In genomic region chr11:30267892-30268647, GRCm38 (mm10) we compare ENCODE assay signal across 8 mouse cellular contexts. TPM values are rescaled to one million over a fixed set of nuclear protein-coding genes. Genes with fewer than 3 reads are reported as not detected.
A peak's percentile ranks its signal among the peaks of the same experiment; 100 is the strongest.
DNase-seq lines count a peak whose midpoint lies in the region; ATAC-seq and TF ChIP-seq lines count a peak whose summit lies in the region.

TSS of gene Sptbn1 (minus strand) at chr11:30268175.

- no peaks in the 10 kb centered on the region for H3K36me3 ChIP-seq in hindbrain, embryonic 12.5 days
- no peaks in the 10 kb centered on the region for H3K36me3 ChIP-seq in lung, embryonic 16.5 days (ENCODE audit: control insufficient read depth, insufficient read depth, low read length)

- H3K9ac ChIP-seq in hindbrain, embryonic 12.5 days, result peak within 1 kb of the TSS; percentile 93
- peak within 1 kb of the TSS; percentile 99 for H3K9ac ChIP-seq in lung, embryonic 16.5 days (ENCODE audit: low read length)

- H3K4me1 ChIP-seq in hindbrain, embryonic 12.5 days, result peaks cover 29% of the 10 kb centered on the region
- peaks cover 24% of the 10 kb centered on the region for H3K4me1 ChIP-seq in lung, embryonic 16.5 days (replicated peaks; ENCODE audit: control insufficient read depth, insufficient read depth, low read length)

- no peaks in the 10 kb centered on the region for H3K9me3 ChIP-seq in hindbrain, embryonic 12.5 days (replicated peaks)
- H3K9me3 ChIP-seq in lung, embryonic 16.5 days (ENCODE audit: control insufficient read depth, low read length), result no peaks in the 10 kb centered on the region

- in situ Hi-C loops in Patski (cut with MboI; ENCODE audit: low pct_unique_long_range_greater_than_20kb), result no loop called here

- POLR2A ChIA-PET in Patski (lab: Charles Lee), result interaction anchor here (1.4 kb wide), 1 partner anchor 21 kb away, joined by 4 read pairs; no protein-coding TSS in a partner anchor

- no peak for TF ChIP-seq CTCF in Patski (IDR thresholded peaks at IDR 0.05)

- peak within 1 kb of the TSS; percentile 78 for H3K4me2 ChIP-seq in hindbrain, embryonic 12.5 days (replicated peaks)
- H3K4me2 ChIP-seq in lung, embryonic 16.5 days (ENCODE audit: low read depth, low read length), result peak within 1 kb of the TSS; percentile 85

- peak; percentile 91 for ATAC-seq in Patski
- ATAC-seq in hindbrain, embryonic 12.5 days (ENCODE audit: low FRiP score), result peak; percentile 97
- ATAC-seq in lung, embryonic 16.5 days (ENCODE audit: low read depth), result peak; percentile 96

- DNase-seq in Patski (ENCODE audit: low read depth, low spot score), result no peak
- peak; percentile 85 to 90 for DNase-seq in cerebellum, postnatal 25 days
- DNase-seq in frontal cortex, postnatal 25 days (ENCODE audit: low spot score in 2 of 2), result peak; percentile 59 to 74
- peak; percentile 81 to 89 for DNase-seq in layer of hippocampus, postnatal 10 days (ENCODE audit: low spot score in 2 of 2)
- DNase-seq in ovary, postnatal 10 days (ENCODE audit: low spot score), result peak; percentile 81
- DNase-seq in thymus, postnatal 14 days, result peak; percentile 48

- peak within 1 kb of the TSS; percentile 97 for H3K27ac ChIP-seq in hindbrain, embryonic 12.5 days
- H3K27ac ChIP-seq in lung, embryonic 16.5 days (ENCODE audit: low read length), result peak within 1 kb of the TSS; percentile 98

- H3K27me3 ChIP-seq in Patski, result no peaks in the 10 kb centered on the region
- no peaks in the 10 kb centered on the region for H3K27me3 ChIP-seq in hindbrain, embryonic 12.5 days
- no peaks in the 10 kb centered on the region for H3K27me3 ChIP-seq in lung, embryonic 16.5 days (ENCODE audit: control insufficient read depth, insufficient read depth, low read depth, low read length)

- peak within 1 kb of the TSS; percentile 95 for H3K4me3 ChIP-seq in hindbrain, embryonic 12.5 days
- peak within 1 kb of the TSS; percentile 75 for H3K4me3 ChIP-seq in lung, embryonic 16.5 days (ENCODE audit: low read length)

- CTCF ChIA-PET in Patski (lab: Charles Lee), result interaction anchor here (1.0 to 2.1 kb wide), 2 partner anchors 30 to 61 kb away, joined by 3 to 4 read pairs; no protein-coding TSS in a partner anchor

- WGBS in hindbrain, embryonic 12.5 days, result 1% methylated on average over 68 of the region's 81 CpGs
- WGBS in lung, embryonic 16.5 days, result under 1% methylated on average over 50 of the region's 81 CpGs

RNA-seq across cellular contexts. Expression of gene Sptbn1, which starts in this region (rescaled TPM):
- 151 TPM for polyA plus RNA-seq in Patski (2021)
- 120 and 122 TPM in 2 replicates for polyA plus RNA-seq in hindbrain, embryonic 12.5 days (2016; fragmentation: Nextera tagmentation; extraction: Ambion mirVana)
- 100 to 1,000 TPM; 682 to 697 TPM for total RNA-seq in layer of hippocampus, postnatal 10 days (2021)
- 169 and 187 TPM in 2 replicates for polyA plus RNA-seq in lung, embryonic 16.5 days (2015; fragmentation: Nextera tagmentation; extraction: Ambion mirVana)
